Mouse (Mus musculus): Measurements from ENCODE around the gene Bicd2.

DNA sequence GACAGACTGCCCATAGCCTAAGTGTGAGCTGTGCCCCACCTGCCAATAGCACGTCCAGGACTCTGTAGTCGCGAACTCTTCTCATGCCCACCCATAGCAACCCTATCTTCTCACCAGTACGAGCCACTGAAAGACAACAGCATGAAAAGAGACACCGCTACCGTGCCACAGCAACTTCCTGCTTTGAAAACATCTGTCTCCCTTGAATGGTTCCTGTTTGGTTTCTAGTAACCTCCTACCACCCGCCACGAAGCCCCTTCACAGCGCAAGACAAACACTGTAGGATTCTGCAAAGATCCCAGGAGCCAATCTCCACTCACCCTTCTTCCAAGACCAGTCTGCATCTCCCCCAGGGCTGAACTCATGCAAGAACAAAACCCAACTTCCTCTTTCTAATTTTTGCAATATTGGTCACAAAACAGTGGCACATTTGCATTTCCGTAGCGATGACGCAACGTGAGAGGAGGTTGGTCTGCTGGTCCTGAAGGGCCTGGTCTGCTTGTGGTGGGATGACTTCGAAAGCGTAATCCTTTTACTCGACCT, 32.5 kb upstream of the Bicd2 start:
- no peak for TF ChIP-seq CTCF (IDR thresholded peaks at IDR 0.05; ENCODE audit: borderline replicate concordance, insufficient read depth, low read length)
- no peak for TF ChIP-seq POLR2A (IDR thresholded peaks at IDR 0.05; ENCODE audit: low read depth, low read length)

Data from embryonic fibroblast, embryonic 13.5 days (primary cell).